Mouse (Mus musculus) cerebellum, postnatal 36 days (tissue): ENCODE data around the gene Tas1r2.

ENCODE experiments used
- DNase-seq, 2 experiments: peaks; one replicate each; pipeline ENCODE4 v3.0.0; 2021 to 2022; ENCODE audit warnings: mixed read lengths in 2 of 2

The Tas1r2 gene

GRCm38 (mm10) chr4:139653238-139653637 lies at the start of gene Tas1r2:
Gene Tas1r2, plus strand, starts transcription at chr4:139653538.
- no peak for DNase-seq

GRCm38 (mm10) chr4:139605216-139605615 lies 48.1 kb upstream of the Tas1r2 start:
- DNase-seq, result no peak

GRCm38 (mm10) chr4:139606732-139607131 lies 46.6 kb upstream of the Tas1r2 start:
- DNase-seq, result no peak

GRCm38 (mm10) chr4:139608975-139609374 lies 44.4 kb upstream of the Tas1r2 start:
- DNase-seq, result no peak

GRCm38 (mm10) chr4:139610954-139611353 lies 42.4 kb upstream of the Tas1r2 start:
- DNase-seq, result no peak

- peak; percentile 81 to 83 for DNase-seq
Observed at GRCm38 (mm10) chr4:139611542-139611953, 41.8 kb upstream of the Tas1r2 start.

GRCm38 (mm10) chr4:139614524-139615260 lies 38.6 kb upstream of the Tas1r2 start:
- no peak for DNase-seq

GRCm38 (mm10) chr4:139616276-139617000 lies 36.9 kb upstream of the Tas1r2 start:
- no peak for DNase-seq

GRCm38 (mm10) chr4:139617001-139617364 lies 36.4 kb upstream of the Tas1r2 start:
- DNase-seq, result no peak

GRCm38 (mm10) chr4:139619765-139620164 lies 33.6 kb upstream of the Tas1r2 start:
- DNase-seq, result no peak

GRCm38 (mm10) chr4:139622373-139623282 lies 30.7 kb upstream of the Tas1r2 start, which contains the start of gene Aldh4a1:
Gene Aldh4a1, plus strand, starts transcription at chr4:139622866.
- DNase-seq, result peak; percentile 87

GRCm38 (mm10) chr4:139623434-139624115 lies 29.8 kb upstream of the Tas1r2 start:
- no peak for DNase-seq

- DNase-seq, result no peak
Observed at GRCm38 (mm10) chr4:139624116-139624489, 29.2 kb upstream of the Tas1r2 start.

GRCm38 (mm10) chr4:139624706-139625105 lies 28.6 kb upstream of the Tas1r2 start:
- DNase-seq, result peak in 1 of 2 experiments; percentile 21

- DNase-seq, result no peak
Observed at GRCm38 (mm10) chr4:139627361-139627760, 26.0 kb upstream of the Tas1r2 start.

- DNase-seq, result no peak
Observed at GRCm38 (mm10) chr4:139630171-139630570, 23.2 kb upstream of the Tas1r2 start.

GRCm38 (mm10) chr4:139631141-139631540 lies 22.2 kb upstream of the Tas1r2 start:
- no peak for DNase-seq

- no peak for DNase-seq
Observed at GRCm38 (mm10) chr4:139631569-139632253, 21.6 kb upstream of the Tas1r2 start.

- DNase-seq, result no peak
Observed at GRCm38 (mm10) chr4:139632254-139632580, 21.1 kb upstream of the Tas1r2 start.

- peak; percentile 80 to 81 for DNase-seq
Observed at GRCm38 (mm10) chr4:139636373-139636772, 17.0 kb upstream of the Tas1r2 start.

- DNase-seq, result no peak
Observed at GRCm38 (mm10) chr4:139637847-139638246, 15.5 kb upstream of the Tas1r2 start.

- DNase-seq, result no peak
Observed at GRCm38 (mm10) chr4:139638356-139638755, 15.0 kb upstream of the Tas1r2 start.
